Mouse (Mus musculus) Muller cell, postnatal 12 days (primary cell): ENCODE data around the gene Tmem150c.

ENCODE experiments used
- DNase-seq: peaks from one replicate; pipeline ENCODE4 v3.0.0-alpha.2; 2015; ENCODE audit errors: inconsistent ontology term

Tmem150c gene

GRCm38 (mm10) chr5:100166591-100167491 is 7.2 kb upstream of the Tmem150c start:
- peak; percentile 48 for DNase-seq

DNA sequence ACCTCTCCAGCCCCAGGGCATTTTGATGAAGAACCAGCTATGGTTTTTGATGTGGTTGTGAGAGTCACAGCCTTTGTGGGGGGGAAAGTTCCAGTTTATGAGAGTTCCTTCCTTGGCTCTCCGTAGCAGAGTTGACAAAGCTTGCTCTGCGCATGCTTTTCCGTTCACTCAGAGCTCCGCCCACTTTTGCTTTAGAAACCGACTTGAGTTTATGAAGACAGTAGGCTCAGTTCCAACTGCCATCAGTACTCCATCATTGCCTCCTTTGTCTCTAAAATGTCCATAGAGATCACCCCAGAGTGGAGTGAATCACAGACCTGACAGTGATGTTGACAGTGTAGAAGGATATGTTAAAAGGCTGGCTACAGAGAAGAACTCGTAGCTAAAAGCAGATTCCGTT is 3.8 kb upstream of the Tmem150c start:
- DNase-seq = no peak

DNA sequence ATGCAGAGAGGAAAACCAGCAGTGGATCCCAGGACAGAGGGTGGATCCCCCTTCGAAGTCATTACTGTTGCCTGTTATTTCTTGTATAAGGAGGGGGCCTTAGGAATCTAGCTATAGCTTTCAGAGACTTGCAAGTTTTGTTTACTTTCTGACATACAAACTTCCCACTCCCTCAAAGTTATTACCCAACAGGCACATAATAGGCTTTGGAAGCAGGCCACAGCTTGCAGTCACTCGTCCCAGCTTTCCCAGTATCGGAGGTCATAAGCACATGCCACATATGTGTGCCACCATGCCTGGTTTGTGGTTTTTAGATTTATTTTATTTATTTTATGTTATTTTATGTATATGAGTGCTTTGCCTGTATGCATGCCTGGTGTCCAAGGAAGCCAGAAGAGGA is 3.2 kb upstream of the Tmem150c start:
- DNase-seq = no peak

- DNase-seq = no peak
Observed at GRCm38 (mm10) chr5:100162053-100162452, 2.4 kb upstream of the Tmem150c start.

- DNase-seq = peak; percentile 40
Observed at GRCm38 (mm10) chr5:100158791-100159637, 594 bp downstream of the Tmem150c start.

DNA sequence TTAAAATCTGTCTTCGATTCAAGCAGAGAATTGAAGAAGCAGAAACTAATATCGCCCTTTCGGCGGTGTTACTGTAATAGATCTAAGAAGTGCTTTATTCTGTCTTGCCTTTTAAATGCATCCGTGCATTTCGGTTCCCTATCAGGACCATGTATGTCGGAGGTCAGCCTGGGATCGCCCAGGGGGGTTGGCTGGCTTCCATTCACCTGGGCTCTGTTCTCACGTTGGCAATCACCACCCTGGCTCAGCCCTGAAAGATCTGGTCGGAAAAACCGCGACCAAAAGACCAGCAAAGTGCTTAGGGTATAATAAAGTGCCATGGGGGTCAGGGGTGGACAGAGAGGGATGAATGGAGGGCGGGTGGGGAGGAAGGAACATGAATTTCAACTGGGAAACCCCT is 1.3 kb downstream of the Tmem150c start:
- DNase-seq = no peak

DNA sequence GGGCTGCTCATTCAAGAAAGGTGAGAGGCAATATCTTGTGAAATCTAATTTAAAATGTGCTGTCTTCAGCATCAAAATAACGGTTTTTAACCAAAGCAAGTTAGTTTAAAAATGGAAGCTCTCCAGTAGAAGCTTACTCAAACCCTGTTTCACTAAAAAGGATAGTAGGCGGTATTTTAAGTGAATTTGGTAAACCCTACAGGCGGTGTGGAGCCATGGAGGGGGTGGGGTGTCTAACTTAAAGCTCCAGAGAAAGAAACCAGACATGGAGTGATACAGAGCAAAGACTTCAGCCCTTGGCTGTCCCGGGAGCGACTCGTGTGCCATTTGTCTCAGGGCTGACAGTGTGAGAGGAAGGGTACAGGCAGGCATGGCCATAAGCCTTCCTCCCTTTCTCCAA is 4.0 kb downstream of the Tmem150c start:
- no peak for DNase-seq

GRCm38 (mm10) chr5:100149967-100150366 is 9.6 kb downstream of the Tmem150c start:
- no peak for DNase-seq

- DNase-seq = no peak
Observed at GRCm38 (mm10) chr5:100144836-100145235, 14.8 kb downstream of the Tmem150c start.

- peak; percentile 2 for DNase-seq
Observed at GRCm38 (mm10) chr5:100127283-100127682, 32.3 kb downstream of the Tmem150c start.

DNA sequence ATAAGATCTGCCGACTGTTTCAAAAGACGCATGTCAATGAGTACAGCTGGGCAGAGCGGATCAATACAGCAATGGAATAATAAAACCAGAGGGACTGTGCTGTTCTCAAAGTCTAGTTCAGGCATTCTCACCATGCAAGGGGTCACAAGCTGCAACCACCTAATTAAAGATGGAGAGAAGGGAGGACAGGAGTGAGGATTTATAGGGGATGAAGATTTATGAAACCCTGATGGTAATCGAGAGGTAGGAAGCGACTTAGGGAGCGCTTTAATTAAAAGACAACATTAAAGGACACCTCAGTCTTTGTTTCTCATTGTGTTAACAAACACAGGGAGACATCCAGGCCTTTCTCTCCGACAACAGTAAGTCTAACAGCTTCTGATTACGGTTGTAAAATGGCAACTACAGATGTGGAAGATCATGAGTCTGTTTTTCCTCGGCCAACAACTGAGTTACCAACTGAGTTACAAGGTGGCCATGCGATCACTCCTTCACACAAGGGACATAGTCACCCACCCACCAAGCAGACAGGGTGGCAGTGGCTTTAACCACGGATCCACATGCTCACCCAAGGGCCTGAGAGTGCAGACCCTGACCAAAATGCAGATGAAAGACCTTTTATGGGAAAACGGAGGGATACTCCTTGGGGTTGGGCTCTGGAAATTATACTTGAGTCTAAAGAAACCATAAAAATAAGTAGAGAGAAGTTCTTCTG is 34.0 kb downstream of the Tmem150c start:
- no peak for DNase-seq

DNA sequence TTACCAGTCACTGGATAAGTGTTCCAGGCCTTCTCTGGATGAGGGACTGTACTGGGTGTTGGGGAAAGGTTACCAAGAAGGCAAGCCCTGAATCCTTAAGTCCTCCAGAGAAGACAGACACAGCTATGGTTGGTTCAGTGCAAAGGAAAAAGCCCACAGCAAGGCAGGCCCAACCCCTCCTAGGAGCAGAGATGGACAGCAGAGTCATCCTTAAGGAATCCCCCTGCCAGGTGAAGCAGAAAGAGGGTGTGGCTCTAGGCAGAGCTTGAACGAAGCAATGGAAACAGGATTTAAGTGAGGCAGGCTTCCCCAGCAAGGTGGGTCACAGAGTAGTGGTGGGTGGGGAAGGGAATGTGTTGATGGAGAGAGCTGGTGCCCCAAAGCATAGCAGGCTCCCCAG is 35.1 kb downstream of the Tmem150c start:
- no peak for DNase-seq

GRCm38 (mm10) chr5:100123283-100123682 is 36.3 kb downstream of the Tmem150c start:
- peak; percentile 20 for DNase-seq

GRCm38 (mm10) chr5:100121170-100121569 is 38.4 kb downstream of the Tmem150c start:
- DNase-seq = no peak

DNA sequence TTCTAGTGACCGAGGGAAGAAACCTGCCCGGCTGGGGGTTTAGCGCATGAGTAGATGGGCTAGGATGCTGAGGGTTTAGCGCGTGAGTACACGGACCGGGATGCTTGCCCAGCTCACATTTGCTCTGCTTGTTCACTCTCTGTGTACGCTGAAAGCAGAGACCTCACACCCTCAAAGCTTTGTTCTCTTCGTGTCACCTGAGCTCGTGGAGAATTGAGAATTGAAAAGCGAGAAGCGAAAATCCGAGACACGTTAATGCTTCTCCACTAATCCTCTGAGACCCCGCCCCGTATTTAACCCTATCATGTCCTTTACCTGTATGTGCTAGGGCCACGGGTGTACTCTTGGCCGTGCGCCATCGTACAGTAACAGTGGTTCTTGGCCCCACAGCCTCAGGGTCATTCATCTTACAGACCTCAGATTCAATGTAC is 38.9 kb downstream of the Tmem150c start:
- no peak for DNase-seq

- no peak for DNase-seq
Observed at GRCm38 (mm10) chr5:100119331-100119730, 40.3 kb downstream of the Tmem150c start.

GRCm38 (mm10) chr5:100113403-100113802 is 46.2 kb downstream of the Tmem150c start:
- no peak for DNase-seq

- peak; percentile 70 for DNase-seq
Observed at GRCm38 (mm10) chr5:100110581-100110980, 49.0 kb downstream of the Tmem150c start.

GRCm38 (mm10) chr5:100109543-100110282 is 49.9 kb downstream of the Tmem150c start:
- DNase-seq = peak; percentile 76

- DNase-seq = peak; percentile 87
Observed at GRCm38 (mm10) chr5:100108866-100109265, 50.7 kb downstream of the Tmem150c start.

DNA sequence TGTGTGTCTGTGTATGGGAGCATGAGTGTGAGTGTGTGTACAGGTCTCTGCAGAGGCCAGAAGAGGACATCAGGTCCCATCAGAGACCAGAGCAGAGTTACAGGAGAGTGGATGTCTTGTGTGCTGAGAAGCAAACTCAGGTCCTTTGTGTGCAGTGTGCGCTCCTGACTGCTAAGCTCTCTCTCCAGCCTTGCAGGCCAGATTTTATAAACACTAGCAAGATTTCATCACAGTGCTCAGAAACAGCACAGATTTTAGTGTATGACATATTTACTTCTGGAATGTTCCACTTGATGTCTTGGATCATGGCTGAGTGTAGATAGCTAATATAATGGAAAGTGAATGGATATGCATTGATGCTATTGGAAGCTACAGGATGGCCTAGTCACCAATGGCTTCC is 57.2 kb downstream of the Tmem150c start:
- no peak for DNase-seq
